Mouse (Mus musculus) cerebellum, adult 2 months (tissue): Measurements from ENCODE around the gene Plekhj1. TPM values are rescaled to one million over a fixed set of nuclear protein-coding genes. Genes with fewer than 3 reads are reported as not detected.
A peak's percentile ranks its signal among the peaks of the same experiment; 100 is the strongest.

ENCODE experiments used
- DNase-seq, 2 experiments: peaks; one replicate each; pipeline ENCODE4 v3.0.0; 2021
- H3K27ac ChIP-seq: fragments of 200-500 bp; 2 replicates; pipeline ENCODE4 v1.5.1; 2012; ENCODE audit warnings: low read length, control low read depth, inconsistent platforms; ENCODE audit not compliant: insufficient read depth
- H3K27me3 ChIP-seq: fragments of 200-500 bp; 2 replicates; pipeline ENCODE4 v1.6.1; 2012; ENCODE audit warnings: inconsistent platforms, mild to moderate bottlenecking, low read length, moderate library complexity; ENCODE audit not compliant: control insufficient read depth, insufficient read depth
- H3K4me1 ChIP-seq: fragments of 200-500 bp; 2 replicates; pipeline ENCODE4 v1.6.1; 2011; ENCODE audit warnings: low read length; ENCODE audit not compliant: control insufficient read depth, insufficient read depth
- H3K4me3 ChIP-seq: fragments of 200-500 bp; replicated peaks from 2 replicates; pipeline ENCODE3; 2011; ENCODE audit warnings: mild to moderate bottlenecking, low read depth, low read length, control low read depth; ENCODE audit not compliant: insufficient read depth
- CTCF ChIP-seq: fragments of 200-500 bp; IDR thresholded peaks from 2 replicates; pipeline ENCODE4 v1.5.1; 2011; ENCODE audit warnings: low read depth, mild to moderate bottlenecking, control low read depth, low read length, moderate library complexity, borderline replicate concordance; ENCODE audit not compliant: insufficient read depth
- POLR2A ChIP-seq: fragments of 200-500 bp; IDR thresholded peaks from 2 replicates; pipeline ENCODE4 v1.6.1; 2011; ENCODE audit warnings: low read length, control low read depth, borderline replicate concordance; ENCODE audit not compliant: insufficient read depth
- WGBS: fragments of 180-500 bp; shearing (Covaris S2); methylation state at CpG from one replicate; pipeline ENCODE4 v1.1.7; 2018; 5-methylcytosine and 5-hydroxymethylcytosine counted together
- polyA plus RNA-seq: library from polyadenylated mRNA; depleted of rRNA; stranded (reverse); fragments of >200 nt; gene quantifications from 2 replicates; pipeline ENCODE4 v1.2.3, GENCODE M21; 2012

Gene Plekhj1
- polyA plus RNA-seq, 1 experiment, result 106 TPM

GRCm38 (mm10) chr10:80787517-80787916, 10.9 kb downstream of the Plekhj1 start:
- no peak for DNase-seq
- Histone ChIP-seq H3K27me3 (no peaks in the 10 kb centered on the region), H3K27ac (no peak overlapping the region), H3K4me1 (peaks cover 47% of the 10 kb centered on the region), H3K4me3 (no peak overlapping the region)
- TF ChIP-seq POLR2A (no peak), CTCF (no peak)
- WGBS, result 49% methylated on average over 2 of the region's 2 CpGs

- TF ChIP-seq POLR2A (no peak), CTCF (no peak)
- H3K4me3 ChIP-seq, result no peak overlapping the region
- 27% methylated on average over 11 of the region's 11 CpGs for WGBS
- H3K27me3 ChIP-seq, result no peaks in the 10 kb centered on the region
- DNase-seq, result peak in 1 of 2 experiments; percentile 55
- peaks cover 31% of the 10 kb centered on the region for H3K4me1 ChIP-seq
- peak overlapping the region; percentile 37 for H3K27ac ChIP-seq
These were observed 12.5 kb downstream of the Plekhj1 start for GRCm38 (mm10) chr10:80785963-80786362.

GRCm38 (mm10) chr10:80784871-80785270, 13.6 kb downstream of the Plekhj1 start:
- 59% methylated on average over 12 of the region's 12 CpGs for WGBS
- TF ChIP-seq CTCF (no peak), POLR2A (no peak)
- Histone ChIP-seq H3K27me3 (no peaks in the 10 kb centered on the region), H3K27ac (no peak overlapping the region), H3K4me3 (no peak overlapping the region), H3K4me1 (peaks cover 21% of the 10 kb centered on the region)
- DNase-seq, result no peak

GRCm38 (mm10) chr10:80784302-80784701, 14.1 kb downstream of the Plekhj1 start:
- WGBS, result 93% methylated on average over 2 of the region's 2 CpGs
- H3K27ac ChIP-seq, result no peak overlapping the region
- no peaks in the 10 kb centered on the region for H3K27me3 ChIP-seq
- TF ChIP-seq POLR2A (no peak), CTCF (no peak)
- no peak overlapping the region for H3K4me3 ChIP-seq
- peaks cover 21% of the 10 kb centered on the region for H3K4me1 ChIP-seq
- DNase-seq, result no peak

GRCm38 (mm10) chr10:80779565-80779964, 18.9 kb downstream of the Plekhj1 start:
- Histone ChIP-seq H3K27ac (no peak overlapping the region), H3K27me3 (no peaks in the 10 kb centered on the region), H3K4me1 (peaks cover 39% of the 10 kb centered on the region), H3K4me3 (no peak overlapping the region)
- TF ChIP-seq CTCF, result no peak
- no peak for DNase-seq

GRCm38 (mm10) chr10:80777123-80777522, 21.3 kb downstream of the Plekhj1 start:
- Histone ChIP-seq H3K27ac (peak overlapping the region; percentile 86), H3K4me1 (peaks cover 61% of the 10 kb centered on the region), H3K27me3 (no peaks in the 10 kb centered on the region), H3K4me3 (no peak overlapping the region)
- TF ChIP-seq CTCF (no peak), POLR2A (no peak)
- 48% methylated on average over 5 of the region's 5 CpGs for WGBS
- peak; percentile 64 to 75 for DNase-seq

GRCm38 (mm10) chr10:80776358-80776869, 22.0 kb downstream of the Plekhj1 start:
- DNase-seq, result peak in 1 of 2 experiments; percentile 31
- TF ChIP-seq CTCF, result no peak
- no peak for TF ChIP-seq POLR2A
- H3K4me3 ChIP-seq, result no peak overlapping the region
- WGBS, result 54% methylated on average over 6 of the region's 6 CpGs
- H3K27me3 ChIP-seq, result no peaks in the 10 kb centered on the region
- peak overlapping the region; percentile 86 for H3K27ac ChIP-seq
- H3K4me1 ChIP-seq, result peaks cover 61% of the 10 kb centered on the region

- no peak for TF ChIP-seq POLR2A
- no peak for TF ChIP-seq CTCF
- DNase-seq, result peak; percentile 84 to 91
- peaks cover 61% of the 10 kb centered on the region for H3K4me1 ChIP-seq
These were observed 22.7 kb downstream of the Plekhj1 start for GRCm38 (mm10) chr10:80775731-80776130.

More at GRCm38 (mm10) chr10:80775731-80776130, 22.7 kb downstream of the Plekhj1 start:
- Histone ChIP-seq H3K27ac (peak overlapping the region; percentile 86), H3K4me3 (peak overlapping the region; percentile 9), H3K27me3 (no peaks in the 10 kb centered on the region)
- WGBS, result 9% methylated on average over 4 of the region's 4 CpGs
